Mouse (Mus musculus) urinary bladder, postnatal 10 days (tissue): ENCODE results near the gene Olfr1353.
"Not testable (repeated sequence)": the region's sequence is repeated elsewhere in the genome, so short reads cannot be mapped to it uniquely, and the experiment has no call there.

Experiments used
- DNase-seq: peaks from one replicate; pipeline ENCODE4 v3.0.0; 2022; ENCODE audit warnings: low spot score

The Olfr1353 gene

DNA sequence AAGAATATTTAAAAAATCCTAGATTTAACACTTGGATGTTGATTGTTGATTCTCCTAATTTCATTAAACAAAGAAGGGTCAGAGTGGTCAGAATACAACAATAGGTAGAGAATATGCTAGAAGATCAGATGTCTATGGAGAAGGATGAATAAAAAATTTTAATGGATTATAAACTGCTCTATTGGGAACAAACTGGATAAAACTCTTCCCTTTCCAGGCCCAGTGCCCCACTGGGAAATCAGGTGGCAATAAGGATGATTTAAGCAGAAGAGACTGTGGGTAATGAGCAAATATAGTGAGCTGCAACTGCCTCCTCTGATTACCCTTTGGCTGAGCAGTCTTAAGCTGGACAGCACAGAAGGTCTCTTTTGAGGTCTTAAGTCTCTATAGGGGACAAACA is at the start of gene Olfr1353:
Olfr1353 (plus strand) TSS at position 301 of the 400 bp plus-strand sequence.
- DNase-seq = not testable (repeated sequence)

GRCm38 (mm10) chr10:78950336-78950735 is 12.8 kb upstream of the Olfr1353 start, which contains the start of gene Olfr8:
TSS of gene Olfr8 (plus strand) at chr10:78950636.
- not testable (repeated sequence) for DNase-seq

DNA sequence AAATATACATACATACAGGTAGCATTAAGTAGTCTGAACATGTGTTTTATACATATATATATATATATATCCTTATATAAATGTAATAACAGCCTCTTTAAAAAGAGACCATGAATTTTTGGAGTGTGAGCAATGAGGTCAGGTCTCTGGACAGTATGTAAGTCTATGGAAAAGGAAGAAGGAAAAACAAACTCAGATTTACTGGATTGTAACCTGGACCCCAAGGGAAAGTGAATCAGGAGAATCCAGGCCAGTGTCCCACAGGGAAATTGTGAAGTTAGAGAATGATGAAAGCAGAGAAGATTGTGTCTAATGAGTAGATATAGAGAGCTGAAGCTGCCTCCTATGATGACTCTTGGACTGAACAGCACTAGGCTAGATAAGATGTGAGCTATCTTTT is 17.6 kb downstream of the Olfr1353 start, which contains the start of gene Olfr1352:
Olfr1352 (plus strand) TSS at position 301 of the 400 bp plus-strand sequence.
- no peak for DNase-seq

- no peak for DNase-seq
These were observed 49.1 kb downstream of the Olfr1353 start, which contains the start of gene Olfr1351 for GRCm38 (mm10) chr10:79012172-79012571. TSS of gene Olfr1351 (plus strand) at chr10:79012472.
